Mouse (Mus musculus) inflammation-experienced regulatory T-cells, adult 6 months (primary cell): Measurements from ENCODE around the gene Mfsd4b4. TPM values are rescaled to one million over a fixed set of nuclear protein-coding genes. Genes with fewer than 3 reads are reported as not detected.
"Not testable (repeated sequence)": the region's sequence is repeated elsewhere in the genome, so short reads cannot be mapped to it uniquely, and the experiment has no call there.

Experiments
- ATAC-seq: one replicate; pipeline ENCODE4 v1.8.0; 2017
- polyA plus RNA-seq, 3 experiments: library from polyadenylated mRNA; unstranded; fragments of 100-300 nt; shearing (Covaris generic); gene quantifications; one replicate each; pipeline ENCODE4 v1.2.1; 2017

Gene Mfsd4b4
- polyA plus RNA-seq, result 1 to 10 TPM in 2 of 3 experiments, under 1 TPM in 1; 0.87 to 3.0 (median 2.2) TPM

DNA sequence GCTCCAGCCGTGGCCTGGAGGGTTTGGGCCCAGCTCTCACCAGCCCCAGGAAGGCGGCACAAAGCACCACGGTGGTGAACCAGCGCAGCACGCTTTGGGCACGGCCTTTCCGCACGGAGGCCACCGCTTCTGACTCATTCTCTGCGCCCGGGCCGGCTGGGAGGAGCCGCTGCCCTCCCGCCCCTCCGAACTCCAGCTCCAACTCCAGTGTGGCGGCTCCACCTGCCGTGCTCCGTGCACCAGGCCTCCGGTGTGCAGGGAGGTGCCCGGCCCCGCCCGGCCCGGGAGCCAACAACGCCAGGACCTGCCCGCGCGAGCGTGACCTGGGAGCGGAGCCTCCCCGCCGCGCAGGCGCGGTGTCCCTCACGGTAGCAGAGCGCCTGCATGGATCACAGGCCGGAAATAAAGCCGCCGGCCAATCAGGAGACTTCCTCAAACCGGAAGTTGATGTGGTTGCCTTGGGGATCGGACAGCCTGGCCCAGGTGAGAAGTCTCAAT, at the start of gene Mfsd4b4:
Gene Mfsd4b4, minus strand, starts transcription at position 365 of the 498 bp plus-strand sequence.
- ATAC-seq, result peak; percentile 94

DNA sequence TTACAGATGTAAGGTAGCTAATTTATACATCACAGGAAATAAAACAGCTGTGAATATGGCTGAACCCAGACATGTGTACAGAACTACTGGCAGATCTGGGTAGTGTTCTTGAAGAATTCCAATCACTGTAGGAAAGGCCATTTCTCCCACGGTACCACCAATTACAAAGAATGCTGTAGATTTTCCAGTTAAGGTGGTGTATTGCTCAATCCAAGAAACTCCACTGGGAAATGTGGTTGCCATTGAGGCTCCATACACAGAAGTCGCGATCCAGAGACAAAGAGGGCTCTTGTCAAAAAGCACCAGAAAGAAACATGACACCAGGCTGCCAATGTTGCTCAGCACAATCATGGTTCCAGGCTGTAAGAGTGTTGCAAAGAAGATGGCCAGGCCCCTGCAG, 48.2 kb upstream of the Mfsd4b4 start:
- ATAC-seq, result not testable (repeated sequence)

DNA sequence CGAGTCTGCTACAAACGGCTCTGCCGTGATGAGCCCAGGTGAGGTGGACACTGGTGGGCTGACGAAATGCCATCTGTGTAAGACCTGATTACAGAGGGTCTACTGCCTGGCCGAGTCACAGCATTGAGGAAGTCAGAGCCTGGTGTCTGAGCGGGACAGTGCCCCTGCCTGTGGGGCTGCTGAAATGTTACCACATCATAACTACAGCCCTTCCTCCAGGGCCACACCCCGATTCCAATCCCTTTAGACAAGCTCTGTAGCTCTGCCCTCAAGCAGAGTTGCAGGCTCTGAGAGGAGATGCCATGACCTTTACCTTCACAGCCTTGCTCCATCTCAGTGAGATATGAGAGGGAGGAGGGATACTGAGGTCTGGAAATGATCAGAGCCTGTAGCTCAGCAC, 37.5 kb upstream of the Mfsd4b4 start:
- ATAC-seq, result no peak

DNA sequence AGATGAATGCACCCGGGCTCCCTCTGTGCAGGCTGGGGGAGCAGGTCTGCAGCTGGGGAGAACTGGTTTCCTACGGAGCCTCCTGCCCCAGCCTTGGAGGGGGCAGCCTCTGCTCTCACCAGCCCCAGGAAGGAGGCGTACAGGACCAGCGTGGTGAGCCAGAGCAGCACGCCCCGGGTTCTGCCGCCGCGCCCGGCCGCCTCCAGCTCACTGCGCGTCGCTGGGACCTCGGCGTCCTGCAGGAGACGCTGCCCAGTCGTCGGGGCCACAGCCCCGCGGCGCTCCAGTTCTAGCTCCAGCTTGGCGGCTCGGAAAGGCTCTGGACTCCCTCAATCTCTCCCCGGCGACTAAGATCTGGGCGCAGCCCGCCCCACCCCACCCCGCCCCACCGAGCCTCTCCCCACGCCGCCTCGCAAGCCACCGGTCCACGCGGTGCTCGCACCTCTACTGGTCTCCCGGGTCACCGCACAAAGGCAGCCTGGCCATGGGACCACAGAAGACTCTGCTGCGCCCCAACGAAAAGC, 27.6 kb upstream of the Mfsd4b4 start, which contains the start of gene Mfsd4b2:
Gene Mfsd4b2, minus strand, starts transcription at position 308 of the 524 bp plus-strand sequence.
- no peak for ATAC-seq

- not testable (repeated sequence) for ATAC-seq
Observed at GRCm38 (mm10) chr10:39924556-39924955, 25.5 kb upstream of the Mfsd4b4 start.

DNA sequence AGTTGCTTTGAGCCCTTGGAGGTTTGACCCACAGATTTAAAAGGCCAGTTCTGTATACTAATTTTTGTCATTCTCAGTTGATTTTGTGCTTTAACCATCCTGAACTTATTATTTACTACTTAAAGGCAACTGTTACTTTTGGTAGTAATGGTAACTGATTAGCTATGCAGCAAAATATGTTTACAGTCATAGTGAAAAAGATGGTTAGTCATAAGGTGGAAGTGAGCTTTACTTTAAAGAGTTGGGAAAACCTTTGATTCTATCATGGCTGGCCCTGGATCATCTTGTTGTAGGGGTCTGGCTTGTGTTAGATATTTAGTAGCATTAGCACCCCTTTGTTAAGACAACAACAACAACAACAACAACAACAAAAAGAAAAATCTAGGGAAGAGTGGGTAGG, 13.6 kb upstream of the Mfsd4b4 start:
- ATAC-seq, result no peak

DNA sequence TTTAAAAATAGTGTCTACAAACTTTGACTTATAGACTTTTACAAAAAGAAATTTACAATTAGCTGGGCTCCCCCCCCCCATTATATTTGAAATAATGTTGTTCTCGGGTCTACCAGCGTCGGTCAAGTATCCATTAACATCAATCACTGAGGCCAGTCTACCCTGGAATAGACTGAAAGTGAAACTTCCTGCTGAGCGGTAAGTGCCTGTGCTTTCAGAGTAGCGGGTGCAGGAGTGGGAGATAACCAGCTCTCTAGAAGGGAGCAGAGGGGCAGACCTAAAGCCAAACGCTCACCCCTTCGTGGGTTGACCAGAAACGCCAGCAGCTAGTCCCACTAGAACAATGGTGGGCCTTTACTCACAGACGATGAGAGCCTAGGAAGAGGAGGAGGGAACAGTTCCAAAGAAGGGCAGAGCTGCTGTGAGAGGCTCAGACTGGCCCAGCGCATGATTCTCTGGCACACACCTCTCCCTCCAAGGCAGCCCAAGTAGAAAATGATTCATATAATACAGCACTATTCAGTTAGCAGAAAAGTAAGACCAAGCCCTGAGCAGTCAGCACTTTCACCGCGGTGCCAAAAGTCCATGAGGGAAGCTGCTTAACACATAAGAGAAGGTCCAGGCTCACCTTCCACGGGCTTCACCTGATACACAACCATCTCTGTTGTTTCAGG, 9.9 kb upstream of the Mfsd4b4 start:
- ATAC-seq, result peak; percentile 78

GRCm38 (mm10) chr10:39906799-39907658, 8.0 kb upstream of the Mfsd4b4 start:
- no peak for ATAC-seq

DNA sequence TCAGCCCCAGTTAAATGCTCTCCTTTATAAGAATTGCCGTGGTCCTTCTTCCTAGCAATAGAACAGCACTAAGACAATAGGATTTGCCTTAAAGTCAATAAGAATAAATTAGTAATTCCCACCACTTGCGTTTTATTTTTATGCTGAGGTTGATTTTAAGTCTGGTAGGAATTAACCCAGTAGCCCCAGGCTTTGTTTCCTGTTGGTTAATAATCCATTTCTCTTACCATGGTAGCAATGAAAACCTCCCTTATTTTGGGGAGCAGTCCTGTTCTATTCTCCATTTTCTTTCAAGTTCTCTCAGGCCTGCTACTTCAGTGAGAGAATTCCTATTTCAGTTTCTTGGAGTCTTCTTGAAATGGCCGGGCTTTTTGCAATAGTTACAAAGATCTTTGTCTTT, 5.2 kb upstream of the Mfsd4b4 start:
- ATAC-seq, result no peak

DNA sequence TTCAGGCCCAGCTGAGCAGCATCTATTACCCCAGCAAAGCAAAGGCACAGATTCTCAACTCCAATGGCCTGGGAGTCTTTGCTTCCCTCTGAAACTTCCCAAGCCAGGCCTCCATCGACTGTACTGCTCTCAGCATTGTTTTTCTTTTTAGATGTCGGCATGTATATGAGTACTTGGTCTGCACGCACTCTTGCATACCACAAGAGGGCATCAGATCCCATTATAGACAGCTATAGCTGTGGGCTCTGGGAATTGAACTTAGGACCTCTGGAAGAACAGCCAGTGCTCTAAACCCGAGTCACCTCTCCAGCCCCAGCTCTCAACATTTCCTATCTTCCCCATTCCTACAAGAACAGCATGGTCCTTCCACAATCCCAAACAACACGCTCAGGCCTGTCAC, 2.5 kb downstream of the Mfsd4b4 start:
- ATAC-seq, result no peak

DNA sequence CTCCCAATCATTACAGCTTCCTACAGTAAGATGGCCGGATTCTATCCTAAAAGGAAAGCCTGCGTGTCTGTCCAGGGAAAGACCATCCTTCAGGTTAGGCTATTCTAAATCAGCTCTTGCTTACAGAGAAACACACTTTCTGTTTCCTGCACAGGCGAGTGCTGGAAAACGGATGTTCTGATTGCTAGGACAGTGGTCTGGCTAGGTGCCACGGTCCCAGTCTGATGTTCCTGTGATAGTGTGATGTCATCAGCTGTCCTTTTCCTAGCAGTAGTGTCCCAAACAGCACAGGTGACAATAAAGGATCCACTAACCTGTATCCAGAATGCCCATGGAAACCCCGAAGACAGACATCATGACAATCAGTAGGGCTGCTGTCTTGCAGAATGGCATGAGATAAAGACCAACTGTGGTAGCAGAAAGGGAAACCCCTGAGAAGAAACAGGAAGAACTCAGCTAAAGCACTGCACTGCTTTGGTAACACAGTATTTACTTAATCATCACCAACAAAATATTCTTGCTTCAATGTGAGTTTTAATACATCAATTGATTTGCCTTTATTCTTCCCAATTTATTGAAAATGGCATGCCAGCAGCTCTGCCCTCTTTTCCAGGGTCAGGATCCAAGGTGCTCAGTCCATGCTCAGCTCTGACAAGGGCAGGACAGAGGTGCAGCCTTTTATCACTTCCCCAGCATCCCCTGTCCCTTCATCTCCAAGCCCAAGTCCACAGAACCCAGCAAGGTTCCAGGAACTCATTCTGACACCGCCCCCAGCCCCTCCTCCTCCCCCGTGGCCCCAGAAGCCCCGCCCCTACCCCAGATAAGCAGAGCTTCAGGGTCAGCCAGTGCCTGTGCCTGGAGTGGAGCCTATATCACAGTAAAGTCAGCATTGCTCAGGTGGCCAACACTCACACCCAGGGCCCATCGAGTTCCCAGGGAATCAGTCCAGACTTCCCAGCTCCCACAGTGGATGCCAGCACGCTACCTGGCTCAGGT, 5.0 kb downstream of the Mfsd4b4 start:
- no peak for ATAC-seq

- ATAC-seq, result no peak
Observed at GRCm38 (mm10) chr10:39888621-39889020, 10.4 kb downstream of the Mfsd4b4 start.

DNA sequence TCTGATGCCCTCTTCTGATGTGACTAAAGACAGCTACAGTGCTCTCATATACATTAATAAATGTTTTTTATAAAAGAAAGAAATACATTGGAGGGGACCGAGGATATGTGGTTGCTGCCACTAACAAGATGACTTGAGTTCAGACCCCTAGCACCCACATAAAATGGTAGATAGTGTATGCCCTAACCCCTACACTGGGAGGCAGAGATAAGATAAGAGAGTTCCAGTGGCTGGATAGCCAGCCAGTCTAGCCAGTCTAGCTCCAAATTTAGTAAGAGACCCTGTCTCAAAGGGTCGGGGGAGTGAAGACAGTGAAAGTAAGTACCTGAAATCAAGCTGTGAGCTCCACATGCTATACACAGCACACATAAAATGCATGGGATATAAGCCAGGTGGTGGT, 33.5 kb downstream of the Mfsd4b4 start:
- ATAC-seq, result no peak

GRCm38 (mm10) chr10:39842621-39843020, 56.4 kb downstream of the Mfsd4b4 start:
- no peak for ATAC-seq

Other genes with a start within 250 kb of the Mfsd4b4 start
- 10 to 100 TPM; 10.9 to 17.8 (median 14.3) TPM for gene Rev3l, start 167.1 kb downstream of the Mfsd4b4 start, polyA plus RNA-seq
- not detected for gene Mfsd4b2, start 27.7 kb upstream of the Mfsd4b4 start, polyA plus RNA-seq
- gene Mfsd4b3, start 60.9 kb upstream of the Mfsd4b4 start, polyA plus RNA-seq, result not detected
- under 1 TPM in 1 of 3 experiments, not detected in 2; 0.20 TPM for gene Mfsd4b5, start 87.4 kb upstream of the Mfsd4b4 start, polyA plus RNA-seq
- gene Mfsd4b1, start 126.0 kb upstream of the Mfsd4b4 start, polyA plus RNA-seq, result not detected
- 1 to 10 TPM in 2 of 3 experiments, under 1 TPM in 1; 0.45 to 5.5 (median 3.1) TPM for gene Slc16a10, start 243.0 kb upstream of the Mfsd4b4 start, polyA plus RNA-seq